Mouse (Mus musculus): ENCODE results near the gene Spib. TPM values are rescaled to one million over a fixed set of nuclear protein-coding genes. Genes with fewer than 3 reads are reported as not detected.

Gene Spib
- polyA plus RNA-seq, 1 experiment from 2014 or later = not detected

DNA sequence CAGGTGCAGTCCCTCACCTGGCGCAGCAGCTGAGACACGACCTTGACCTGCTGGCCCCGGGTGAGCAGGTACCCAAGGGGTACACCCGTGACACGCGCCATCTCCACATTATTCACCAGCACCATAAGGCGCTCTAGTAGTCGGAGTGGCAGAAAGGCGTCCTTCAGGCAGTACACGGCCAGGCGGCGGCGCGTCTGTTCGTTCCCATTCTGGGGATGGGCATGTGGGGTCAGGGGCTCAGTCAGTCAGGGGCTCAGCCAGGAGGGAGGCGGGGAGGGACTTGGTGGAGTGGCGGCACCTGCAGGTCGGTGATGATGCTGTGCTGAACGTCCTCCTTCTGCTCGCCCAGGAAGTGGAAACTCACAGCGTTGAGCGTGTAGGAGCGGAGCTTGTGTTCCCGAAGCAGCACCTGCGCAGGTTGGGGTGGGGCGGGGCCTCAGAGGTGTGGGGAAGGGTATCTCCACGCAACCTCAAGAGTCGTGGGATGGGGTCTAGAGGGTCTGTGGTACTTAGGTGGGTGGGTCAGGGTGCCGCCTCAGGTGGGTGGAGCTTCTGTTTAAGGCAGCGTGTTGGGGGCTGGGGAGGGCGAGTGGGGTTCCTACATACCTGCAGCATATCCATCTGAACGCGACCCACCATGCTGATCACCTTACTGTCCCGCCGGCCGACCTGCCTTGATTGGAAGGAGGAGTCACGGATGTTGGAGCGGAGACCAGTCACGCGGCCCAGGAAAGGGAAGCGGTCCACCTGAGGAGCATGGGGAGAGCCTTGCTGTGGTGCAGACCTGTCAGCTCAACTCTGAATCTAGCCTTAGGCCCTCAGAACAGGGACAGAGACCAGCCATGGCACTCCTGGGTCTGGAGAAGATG lies 7.1 kb upstream of the Spib start:
- ATAC-seq (no peak), DNase-seq (ENCODE audit: low spot score) (no peak)
- Histone ChIP-seq H3K36me3 (ENCODE audit: control insufficient read depth, insufficient read depth, low read length) (peaks cover 82% of the 10 kb centered on the region), H3K4me2 (ENCODE audit: low read length) (no peak overlapping the region), H3K4me1 (ENCODE audit: control insufficient read depth, insufficient read depth, low read length) (no peaks in the 10 kb centered on the region), H3K27ac (ENCODE audit: low read depth, low read length) (no peak overlapping the region), H3K27me3 (replicated peaks; ENCODE audit: control insufficient read depth, insufficient read depth, low read length) (no peaks in the 10 kb centered on the region), H3K9ac (ENCODE audit: low read length) (no peak overlapping the region), H3K9me3 (replicated peaks; ENCODE audit: control insufficient read depth, low read length) (no peaks in the 10 kb centered on the region), H3K4me3 (ENCODE audit: low read depth, low read length) (no peak overlapping the region)
- WGBS = 92% methylated on average over 41 of the region's 41 CpGs

DNA sequence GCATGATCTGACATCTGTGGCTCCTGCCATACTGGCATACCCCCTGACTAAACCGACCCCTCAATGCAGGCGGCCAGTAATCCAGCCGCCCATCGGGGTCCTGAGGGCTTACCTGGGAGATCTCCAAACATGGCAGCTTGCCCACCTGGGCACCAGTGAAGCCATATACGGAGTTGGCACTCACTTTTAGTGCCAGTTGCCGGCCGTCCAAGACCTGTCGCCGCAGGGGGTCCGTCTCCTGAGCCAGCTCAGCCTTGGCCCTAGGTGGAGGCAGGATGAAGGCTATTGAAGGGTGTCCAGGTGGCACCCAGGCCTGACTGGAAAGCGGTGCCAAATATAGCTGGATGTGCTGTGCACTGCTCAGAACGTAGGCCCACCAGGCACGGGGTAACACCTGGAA lies 5.6 kb upstream of the Spib start:
- ATAC-seq = no peak
- DNase-seq (ENCODE audit: low spot score) = no peak
- no peaks in the 10 kb centered on the region for H3K27me3 ChIP-seq (replicated peaks; ENCODE audit: control insufficient read depth, insufficient read depth, low read length)
- H3K4me1 ChIP-seq (ENCODE audit: control insufficient read depth, insufficient read depth, low read length) = no peaks in the 10 kb centered on the region
- no peak overlapping the region for H3K27ac ChIP-seq (ENCODE audit: low read depth, low read length)
- H3K36me3 ChIP-seq (ENCODE audit: control insufficient read depth, insufficient read depth, low read length) = peaks cover 90% of the 10 kb centered on the region
- no peak overlapping the region for H3K4me3 ChIP-seq (ENCODE audit: low read depth, low read length)
- H3K9me3 ChIP-seq (replicated peaks; ENCODE audit: control insufficient read depth, low read length) = no peaks in the 10 kb centered on the region
- no peak overlapping the region for H3K9ac ChIP-seq (ENCODE audit: low read length)
- WGBS = 91% methylated on average over 13 of the region's 13 CpGs
- no peak overlapping the region for H3K4me2 ChIP-seq (ENCODE audit: low read length)

DNA sequence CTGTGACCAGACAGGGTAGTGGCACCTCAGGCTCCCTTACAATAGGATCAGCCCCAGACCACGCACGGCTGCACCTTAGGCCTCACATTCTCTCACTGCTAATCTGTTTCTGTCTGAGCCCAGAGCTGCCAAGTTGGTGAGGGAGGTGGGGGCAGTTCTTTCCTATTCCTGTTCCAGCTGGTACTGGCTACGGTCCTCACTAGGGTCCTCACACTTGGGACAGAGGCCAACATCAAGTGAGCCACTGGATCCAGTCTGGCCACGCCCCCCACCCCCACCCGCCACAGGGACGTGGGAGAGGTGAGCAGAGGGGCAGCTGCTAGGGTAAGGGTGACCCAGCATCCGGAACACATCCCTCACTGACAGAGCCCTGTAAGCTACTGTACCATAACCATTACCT lies 5.1 kb upstream of the Spib start:
- H3K27ac ChIP-seq (ENCODE audit: low read depth, low read length) = no peak overlapping the region
- H3K4me2 ChIP-seq (ENCODE audit: low read length) = no peak overlapping the region
- DNase-seq (ENCODE audit: low spot score) (no peak), ATAC-seq (no peak)
- H3K4me1 ChIP-seq (ENCODE audit: control insufficient read depth, insufficient read depth, low read length) = no peaks in the 10 kb centered on the region
- no peaks in the 10 kb centered on the region for H3K9me3 ChIP-seq (replicated peaks; ENCODE audit: control insufficient read depth, low read length)
- H3K9ac ChIP-seq (ENCODE audit: low read length) = no peak overlapping the region
- 73% methylated on average over 7 of the region's 7 CpGs for WGBS
- peaks cover 87% of the 10 kb centered on the region for H3K36me3 ChIP-seq (ENCODE audit: control insufficient read depth, insufficient read depth, low read length)
- H3K4me3 ChIP-seq (ENCODE audit: low read depth, low read length) = no peak overlapping the region
- H3K27me3 ChIP-seq (replicated peaks; ENCODE audit: control insufficient read depth, insufficient read depth, low read length) = no peaks in the 10 kb centered on the region

- H3K27ac ChIP-seq (ENCODE audit: low read depth, low read length) = no peak overlapping the region
- no peaks in the 10 kb centered on the region for H3K27me3 ChIP-seq (replicated peaks; ENCODE audit: control insufficient read depth, insufficient read depth, low read length)
- no peak for ATAC-seq
- H3K36me3 ChIP-seq (ENCODE audit: control insufficient read depth, insufficient read depth, low read length) = peaks cover 82% of the 10 kb centered on the region
- no peaks in the 10 kb centered on the region for H3K4me1 ChIP-seq (ENCODE audit: control insufficient read depth, insufficient read depth, low read length)
- no peak overlapping the region for H3K4me3 ChIP-seq (ENCODE audit: low read depth, low read length)
- WGBS = 85% methylated on average over 6 of the region's 6 CpGs
- no peak overlapping the region for H3K4me2 ChIP-seq (ENCODE audit: low read length)
- no peaks in the 10 kb centered on the region for H3K9me3 ChIP-seq (replicated peaks; ENCODE audit: control insufficient read depth, low read length)
- H3K9ac ChIP-seq (ENCODE audit: low read length) = 0 out of 2 replicates have a peak overlapping the region, but pooled peaks have one; percentile 5
- no peak for DNase-seq (ENCODE audit: low spot score)
These were observed 4.7 kb upstream of the Spib start for GRCm38 (mm10) chr7:44536590-44536968.

DNA sequence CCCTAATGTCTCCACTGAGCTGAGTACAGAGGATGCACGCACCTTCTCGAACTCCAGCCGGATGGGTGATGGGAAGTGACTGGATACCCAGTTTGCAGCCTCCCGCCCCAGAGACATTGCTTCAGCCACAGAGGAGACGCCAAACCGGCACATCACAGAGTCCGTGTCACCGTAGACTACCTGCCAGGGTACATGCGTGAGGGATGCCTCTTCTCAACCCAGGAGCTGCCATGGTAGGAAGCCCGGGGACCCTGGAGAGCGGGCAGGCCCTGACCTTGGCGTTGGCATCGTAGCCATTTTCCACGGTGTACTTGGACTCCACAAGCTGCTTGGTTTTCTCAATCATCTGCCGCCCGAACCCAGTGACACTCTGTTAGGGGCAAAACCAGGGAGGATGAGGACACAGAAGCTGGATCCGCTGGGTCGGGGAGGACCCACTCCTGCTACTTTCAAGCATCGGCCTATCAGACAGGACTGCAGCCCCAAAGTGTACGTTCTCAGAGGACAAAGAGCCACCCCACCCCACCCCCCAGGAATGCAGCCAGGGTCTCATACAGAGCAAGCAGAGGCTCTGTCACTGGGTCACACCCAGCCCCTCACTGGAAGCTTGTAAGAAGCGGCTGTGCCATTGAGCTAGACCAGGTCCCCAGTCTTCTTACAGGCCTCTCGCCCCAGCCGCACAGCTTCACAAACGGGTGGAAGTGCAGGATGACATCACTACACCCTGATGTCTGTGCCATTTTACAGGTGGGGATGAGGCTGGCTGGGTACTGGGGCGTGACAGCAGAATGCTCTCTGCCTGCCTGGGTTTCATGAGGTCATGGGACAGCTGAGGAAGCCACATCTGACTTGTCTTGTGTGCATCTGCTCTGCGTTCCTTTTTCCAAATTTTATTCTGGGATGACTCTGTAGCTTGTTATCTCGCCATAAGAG lies 4.1 kb upstream of the Spib start:
- 94% methylated on average over 27 of the region's 27 CpGs for WGBS
- Histone ChIP-seq H3K4me3 (ENCODE audit: low read depth, low read length) (no peak overlapping the region), H3K36me3 (ENCODE audit: control insufficient read depth, insufficient read depth, low read length) (peaks cover 76% of the 10 kb centered on the region), H3K9me3 (replicated peaks; ENCODE audit: control insufficient read depth, low read length) (no peaks in the 10 kb centered on the region), H3K4me1 (ENCODE audit: control insufficient read depth, insufficient read depth, low read length) (no peaks in the 10 kb centered on the region), H3K27me3 (replicated peaks; ENCODE audit: control insufficient read depth, insufficient read depth, low read length) (no peaks in the 10 kb centered on the region), H3K27ac (ENCODE audit: low read depth, low read length) (no peak overlapping the region), H3K4me2 (ENCODE audit: low read length) (no peak overlapping the region), H3K9ac (ENCODE audit: low read length) (no peak overlapping the region)
- DNase-seq (ENCODE audit: low spot score) = no peak
- ATAC-seq = no peak

- ATAC-seq = no peak
- Histone ChIP-seq H3K27me3 (replicated peaks; ENCODE audit: control insufficient read depth, insufficient read depth, low read length) (no peaks in the 10 kb centered on the region), H3K4me3 (ENCODE audit: low read depth, low read length) (no peak overlapping the region), H3K36me3 (ENCODE audit: control insufficient read depth, insufficient read depth, low read length) (peaks cover 65% of the 10 kb centered on the region), H3K4me2 (ENCODE audit: low read length) (no peak overlapping the region), H3K9me3 (replicated peaks; ENCODE audit: control insufficient read depth, low read length) (no peaks in the 10 kb centered on the region), H3K4me1 (ENCODE audit: control insufficient read depth, insufficient read depth, low read length) (no peaks in the 10 kb centered on the region), H3K9ac (ENCODE audit: low read length) (no peak overlapping the region), H3K27ac (ENCODE audit: low read depth, low read length) (no peak overlapping the region)
- 92% methylated on average over 19 of the region's 19 CpGs for WGBS
- DNase-seq (ENCODE audit: low spot score) = no peak
These were observed 3.0 kb upstream of the Spib start for GRCm38 (mm10) chr7:44534656-44535441.

GRCm38 (mm10) chr7:44534242-44534641 lies 2.4 kb upstream of the Spib start:
- H3K4me1 ChIP-seq (ENCODE audit: control insufficient read depth, insufficient read depth, low read length) = no peaks in the 10 kb centered on the region
- WGBS = 95% methylated on average over 13 of the region's 13 CpGs
- H3K27me3 ChIP-seq (replicated peaks; ENCODE audit: control insufficient read depth, insufficient read depth, low read length) = no peaks in the 10 kb centered on the region
- no peak overlapping the region for H3K9ac ChIP-seq (ENCODE audit: low read length)
- H3K36me3 ChIP-seq (ENCODE audit: control insufficient read depth, insufficient read depth, low read length) = peaks cover 59% of the 10 kb centered on the region
- H3K4me3 ChIP-seq (ENCODE audit: low read depth, low read length) = no peak overlapping the region
- ATAC-seq (no peak), DNase-seq (ENCODE audit: low spot score) (no peak)
- H3K9me3 ChIP-seq (replicated peaks; ENCODE audit: control insufficient read depth, low read length) = no peaks in the 10 kb centered on the region
- no peak overlapping the region for H3K4me2 ChIP-seq (ENCODE audit: low read length)
- H3K27ac ChIP-seq (ENCODE audit: low read depth, low read length) = no peak overlapping the region

DNA sequence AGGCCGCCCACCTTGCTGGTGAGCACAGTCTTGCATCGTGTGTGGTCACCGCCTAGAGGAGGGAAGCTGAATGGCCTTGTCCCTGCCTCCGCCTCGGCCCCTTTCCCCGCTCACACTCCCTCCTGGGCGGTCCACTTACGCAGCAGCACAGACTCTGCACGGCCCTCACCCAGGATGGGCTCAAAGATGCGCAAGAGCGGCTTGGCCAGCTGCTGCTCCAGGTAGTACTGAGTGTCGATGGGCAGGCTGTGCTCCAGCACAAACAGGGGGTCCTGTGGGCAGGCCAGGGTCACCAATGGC lies 1.8 kb upstream of the Spib start:
- no peaks in the 10 kb centered on the region for H3K4me1 ChIP-seq (ENCODE audit: control insufficient read depth, insufficient read depth, low read length)
- H3K27ac ChIP-seq (ENCODE audit: low read depth, low read length) = no peak overlapping the region
- no peak overlapping the region for H3K9ac ChIP-seq (ENCODE audit: low read length)
- ATAC-seq (no peak), DNase-seq (ENCODE audit: low spot score) (no peak)
- H3K4me2 ChIP-seq (ENCODE audit: low read length) = no peak overlapping the region
- peaks cover 54% of the 10 kb centered on the region for H3K36me3 ChIP-seq (ENCODE audit: control insufficient read depth, insufficient read depth, low read length)
- 70% methylated on average over 12 of the region's 12 CpGs for WGBS
- no peaks in the 10 kb centered on the region for H3K9me3 ChIP-seq (replicated peaks; ENCODE audit: control insufficient read depth, low read length)
- 0 out of 2 replicates have a peak, but pooled peaks cover under 1% of the 10 kb centered on the region for H3K27me3 ChIP-seq (replicated peaks; ENCODE audit: control insufficient read depth, insufficient read depth, low read length)
- no peak overlapping the region for H3K4me3 ChIP-seq (ENCODE audit: low read depth, low read length)
